20 mouse cellular contexts compared by ENCODE assay signal in genomic region chr5:14526038-14526437, GRCm38 (mm10). TPM values are rescaled to one million over a fixed set of nuclear protein-coding genes. Genes with fewer than 3 reads are reported as not detected.
A peak's percentile ranks its signal among the peaks of the same experiment; 100 is the strongest.
DNase-seq lines count a peak whose midpoint lies in the region; ATAC-seq and TF ChIP-seq lines count a peak whose summit lies in the region.
"Had no signal": no experiment of that assay in that cellular context is flagged by ENCODE, and none has a peak within 500 bp of the region (broad histone marks: within the 10 kb centered on the region; RNA-seq: fewer than 3 reads in every experiment).

No protein-coding gene starts in this region.

- no peak; the same call in 1 of the 2 replicates for ATAC-seq in cerebellum, adult (ENCODE audit: insufficient number of reproducible peaks, low FRiP score, low TSS enrichment)
- ATAC-seq in midbrain, embryonic 13.5 days, result 0 out of 2 replicates have a peak, but pooled peaks have one; percentile 17
- no peak for ATAC-seq in midbrain, embryonic 16.5 days
- ATAC-seq: intestine, embryonic 15.5 days had no signal

- no peaks in the 10 kb centered on the region for H3K36me3 ChIP-seq in kidney, adult 2 months (ENCODE audit: control insufficient read depth, insufficient read depth, low read length)
- H3K36me3 ChIP-seq in midbrain, embryonic 13.5 days, result peaks cover 13% of the 10 kb centered on the region
- peaks cover 12% of the 10 kb centered on the region for H3K36me3 ChIP-seq in midbrain, embryonic 16.5 days (ENCODE audit: control insufficient read depth, insufficient read depth, low read length)
- H3K36me3 ChIP-seq: embryonic facial prominence, embryonic 15.5 days; heart, embryonic 13.5 days; intestine, embryonic 15.5 days; limb, embryonic 13.5 days had no signal

- no peaks in the 10 kb centered on the region for H3K4me1 ChIP-seq in kidney, adult 2 months (ENCODE audit: control insufficient read depth, insufficient read depth, low read length)
- H3K4me1 ChIP-seq in midbrain, embryonic 13.5 days (replicated peaks), result no peaks in the 10 kb centered on the region; the same call in 1 of the 2 replicates
- 0 out of 2 replicates have a peak, but pooled peaks cover 3% of the 10 kb centered on the region for H3K4me1 ChIP-seq in midbrain, embryonic 16.5 days (ENCODE audit: control insufficient read depth, insufficient read depth, low read length)
- H3K4me1 ChIP-seq: embryonic facial prominence, embryonic 15.5 days; forebrain, embryonic 10.5 days; heart, embryonic 13.5 days; hindbrain, embryonic 13.5 days; intestine, embryonic 15.5 days; limb, embryonic 13.5 days had no signal

- peak; percentile 68 for DNase-seq in cerebellum, adult 11-12 months
- peak; percentile 20 for DNase-seq in kidney, adult 2 months
- DNase-seq in kidney, adult 11 months, result no peak
- peak; percentile 68 to 79 for DNase-seq in cerebellum, postnatal 36 days
- no peak for DNase-seq in frontal cortex, postnatal 25 days (ENCODE audit: low spot score in 2 of 2)
- DNase-seq: gastrocnemius, postnatal 25 days; kidney, postnatal 4 days; midbrain, embryonic 14.5 days; retina, postnatal 1 day; thymus, adult 18-20 months had no signal

- H3K9me3 ChIP-seq in midbrain, embryonic 13.5 days, result no peaks in the 10 kb centered on the region
- no peaks in the 10 kb centered on the region for H3K9me3 ChIP-seq in midbrain, embryonic 16.5 days (replicated peaks; ENCODE audit: control insufficient read depth, low read length, poor library complexity, severe bottlenecking)
- H3K9me3 ChIP-seq: embryonic facial prominence, embryonic 15.5 days; forebrain, embryonic 10.5 days; heart, embryonic 13.5 days; hindbrain, embryonic 13.5 days; intestine, embryonic 15.5 days; limb, embryonic 13.5 days had no signal

- H3K4me3 ChIP-seq in kidney, adult 2 months (ENCODE audit: insufficient read depth, low read depth, low read length), result no peak overlapping the region
- no peak overlapping the region for H3K4me3 ChIP-seq in midbrain, embryonic 13.5 days (replicated peaks)
- no peak overlapping the region for H3K4me3 ChIP-seq in midbrain, embryonic 16.5 days (ENCODE audit: low read depth, low read length)
- H3K4me3 ChIP-seq: embryonic facial prominence, embryonic 15.5 days; forebrain, embryonic 10.5 days; heart, embryonic 13.5 days; hindbrain, embryonic 13.5 days; intestine, embryonic 15.5 days; limb, embryonic 13.5 days had no signal

- H3K9ac ChIP-seq in midbrain, embryonic 13.5 days (replicated peaks), result no peak overlapping the region
- H3K9ac ChIP-seq in midbrain, embryonic 16.5 days (ENCODE audit: low read depth, low read length), result no peak overlapping the region
- H3K9ac ChIP-seq: embryonic facial prominence, embryonic 15.5 days; heart, embryonic 13.5 days; hindbrain, embryonic 13.5 days; intestine, embryonic 15.5 days; limb, embryonic 13.5 days; liver, embryonic 14.5 days had no signal

- no peak overlapping the region for H3K4me2 ChIP-seq in midbrain, embryonic 13.5 days (replicated peaks)
- H3K4me2 ChIP-seq in midbrain, embryonic 16.5 days (ENCODE audit: low read length), result no peak overlapping the region
- H3K4me2 ChIP-seq: embryonic facial prominence, embryonic 15.5 days; heart, embryonic 13.5 days; hindbrain, embryonic 13.5 days; intestine, embryonic 15.5 days; limb, embryonic 13.5 days had no signal

- no peak for TF ChIP-seq POLR2A in kidney, adult 2 months (IDR thresholded peaks at IDR 0.05; ENCODE audit: low read depth, low read length)

- H3K27ac ChIP-seq in kidney, adult 2 months (ENCODE audit: insufficient read depth, low read depth, low read length), result no peak overlapping the region
- no peak overlapping the region for H3K27ac ChIP-seq in midbrain, embryonic 13.5 days
- H3K27ac ChIP-seq in midbrain, embryonic 16.5 days (ENCODE audit: low read length), result no peak overlapping the region
- H3K27ac ChIP-seq: embryonic facial prominence, embryonic 15.5 days; forebrain, embryonic 10.5 days; heart, embryonic 13.5 days; hindbrain, embryonic 13.5 days; intestine, embryonic 15.5 days; limb, embryonic 13.5 days; liver, embryonic 14.5 days had no signal

- TF ChIP-seq CTCF in kidney, adult 2 months (conservative IDR thresholded peaks at IDR 0.05; ENCODE audit: insufficient read depth, insufficient read length, low read depth, low read length), result no peak

- H3K27me3 ChIP-seq in kidney, adult 2 months (replicated peaks; ENCODE audit: control insufficient read depth, insufficient read depth, low read length), result no peaks in the 10 kb centered on the region
- H3K27me3 ChIP-seq in midbrain, embryonic 13.5 days, result no peaks in the 10 kb centered on the region
- H3K27me3 ChIP-seq in midbrain, embryonic 16.5 days (ENCODE audit: control insufficient read depth, insufficient read depth, low read depth, low read length), result no peaks in the 10 kb centered on the region
- H3K27me3 ChIP-seq: embryonic facial prominence, embryonic 15.5 days; heart, embryonic 13.5 days; hindbrain, embryonic 13.5 days; intestine, embryonic 15.5 days; limb, embryonic 13.5 days had no signal

RNA-seq across cellular contexts. Expression of gene Pclo, which starts 11.3 kb away (rescaled TPM):
- 2.1 and 2.3 TPM in 2 replicates for polyA plus RNA-seq in kidney, adult 2 months (2012; rRNA removed)
- 7.2 and 7.4 TPM in 2 replicates for polyA plus RNA-seq in midbrain, embryonic 13.5 days (2015; fragmentation: Nextera tagmentation; extraction: Ambion mirVana)
- polyA plus RNA-seq in midbrain, embryonic 16.5 days (2015; fragmentation: Nextera tagmentation; extraction: Ambion mirVana), result 13.6 TPM in 2 replicates

Comparison
In these comparisons a context has a peak if more than half of its experiments do, and no peak if none do; other contexts are left out.
1. DNase-seq: peak in cerebellum, adult 11-12 months (single experiment), kidney, adult 2 months (single experiment) and cerebellum, postnatal 36 days (2 of 2); none in kidney, adult 11 months (single experiment) and frontal cortex, postnatal 25 days (0 of 2).